Mouse (Mus musculus): ENCODE data around the gene Zfp386.

The Zfp386 gene

DNA sequence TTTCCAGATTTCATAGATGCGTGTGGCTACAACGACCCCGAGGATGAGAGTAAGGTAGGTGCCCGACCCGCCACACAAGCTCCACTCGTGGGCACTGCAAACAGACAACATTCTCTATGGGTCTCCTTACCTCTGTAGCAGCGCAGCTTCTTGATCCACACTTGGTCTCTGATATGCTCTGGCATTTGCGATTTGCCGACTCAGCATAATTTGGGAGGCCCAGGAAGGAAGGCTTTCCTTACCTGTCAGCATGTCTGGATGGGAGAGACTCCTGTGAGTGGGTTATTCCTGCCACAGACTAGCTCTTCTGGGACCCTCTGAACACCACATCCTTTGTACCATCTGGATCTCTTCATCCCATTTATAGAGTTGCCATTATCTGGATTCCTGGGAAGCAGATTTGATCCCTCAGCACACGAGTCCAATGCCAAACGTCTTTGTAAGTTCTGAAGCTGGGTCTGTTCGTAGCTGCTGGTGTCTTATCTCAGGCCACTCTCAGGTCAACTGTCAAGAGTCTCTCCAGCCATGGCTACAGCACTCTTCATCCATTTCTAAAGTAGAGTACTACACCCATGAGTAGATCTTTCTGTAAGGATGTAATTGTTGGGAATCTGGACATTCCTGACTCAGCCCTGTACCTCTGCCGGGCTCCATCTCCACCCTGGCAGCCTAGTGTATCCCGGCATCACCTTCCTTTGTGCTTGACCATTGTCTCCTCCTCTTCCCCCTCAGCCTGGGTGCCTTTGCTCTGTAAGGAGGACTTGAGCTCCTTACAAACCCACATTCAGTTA lies 47.4 kb downstream of the Zfp386 start:
- in situ Hi-C loops (cut with MboI), result no loop called here

DNA sequence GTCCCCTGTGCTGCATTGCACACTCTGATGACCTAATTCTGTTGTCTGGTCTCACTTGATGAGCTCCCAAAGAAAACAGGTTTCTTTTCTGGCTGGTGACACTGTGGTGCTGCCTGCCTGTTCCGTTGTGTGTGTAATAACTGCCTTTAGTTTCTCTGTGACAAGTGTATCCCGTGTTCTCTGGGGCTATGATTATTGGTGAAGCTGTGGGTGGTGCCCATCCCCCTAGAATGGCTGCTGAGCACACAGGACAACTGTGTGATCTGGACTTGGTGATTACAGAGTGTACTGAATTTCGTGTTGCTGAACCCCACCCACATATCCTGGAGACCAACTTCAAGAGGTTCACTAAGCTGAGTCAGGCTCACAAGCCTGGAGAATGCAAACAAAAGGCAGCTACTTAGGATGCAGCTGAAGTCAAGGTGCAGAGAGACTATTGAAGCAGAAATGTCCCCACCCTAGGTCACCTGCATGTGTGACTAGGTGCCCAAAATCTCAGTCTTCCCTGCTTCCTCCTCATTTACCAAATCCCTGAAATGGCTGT lies 48.9 kb downstream of the Zfp386 start:
- in situ Hi-C loops (cut with MboI), result no loop called here

DNA sequence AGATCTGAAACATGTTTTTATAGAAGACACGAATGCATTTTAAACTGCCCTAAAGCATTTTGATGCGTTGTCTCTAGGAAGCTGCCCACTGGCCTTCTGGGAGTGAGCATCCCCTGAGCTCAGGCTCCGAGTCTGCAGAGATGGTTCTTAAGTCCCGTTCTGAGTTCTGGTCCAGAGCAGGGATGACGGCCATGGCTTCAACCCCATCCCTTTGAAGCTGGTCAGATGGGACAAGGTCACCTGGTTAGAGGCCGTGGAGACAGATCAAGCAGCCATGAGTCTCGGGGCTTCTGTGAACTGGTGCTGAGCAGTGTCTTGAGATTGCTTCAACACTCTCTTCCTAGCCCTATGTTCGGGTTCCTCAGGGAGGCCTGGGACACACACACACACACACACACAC lies 49.6 kb downstream of the Zfp386 start:
- in situ Hi-C loops (cut with MboI), result no loop called here

DNA sequence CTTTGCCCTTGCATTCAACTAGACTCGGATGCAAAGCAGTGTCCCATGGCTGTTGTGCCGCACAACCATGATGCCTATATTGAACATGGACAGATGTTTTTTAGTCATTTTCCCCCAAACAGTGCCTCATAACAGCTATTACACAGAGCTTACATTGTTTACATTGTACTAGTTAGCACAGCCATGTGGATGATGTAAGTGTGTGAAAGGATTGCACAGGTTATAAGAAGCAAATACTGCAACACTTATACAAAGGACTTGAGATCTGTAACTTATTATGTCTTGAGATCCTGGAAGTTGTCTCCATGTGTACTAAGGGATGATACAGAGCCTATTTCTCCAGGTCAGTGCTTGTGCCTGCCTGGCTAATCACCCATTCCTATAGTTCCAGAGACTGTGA lies 54.4 kb downstream of the Zfp386 start:
- in situ Hi-C loops (cut with MboI), result no loop called here

DNA sequence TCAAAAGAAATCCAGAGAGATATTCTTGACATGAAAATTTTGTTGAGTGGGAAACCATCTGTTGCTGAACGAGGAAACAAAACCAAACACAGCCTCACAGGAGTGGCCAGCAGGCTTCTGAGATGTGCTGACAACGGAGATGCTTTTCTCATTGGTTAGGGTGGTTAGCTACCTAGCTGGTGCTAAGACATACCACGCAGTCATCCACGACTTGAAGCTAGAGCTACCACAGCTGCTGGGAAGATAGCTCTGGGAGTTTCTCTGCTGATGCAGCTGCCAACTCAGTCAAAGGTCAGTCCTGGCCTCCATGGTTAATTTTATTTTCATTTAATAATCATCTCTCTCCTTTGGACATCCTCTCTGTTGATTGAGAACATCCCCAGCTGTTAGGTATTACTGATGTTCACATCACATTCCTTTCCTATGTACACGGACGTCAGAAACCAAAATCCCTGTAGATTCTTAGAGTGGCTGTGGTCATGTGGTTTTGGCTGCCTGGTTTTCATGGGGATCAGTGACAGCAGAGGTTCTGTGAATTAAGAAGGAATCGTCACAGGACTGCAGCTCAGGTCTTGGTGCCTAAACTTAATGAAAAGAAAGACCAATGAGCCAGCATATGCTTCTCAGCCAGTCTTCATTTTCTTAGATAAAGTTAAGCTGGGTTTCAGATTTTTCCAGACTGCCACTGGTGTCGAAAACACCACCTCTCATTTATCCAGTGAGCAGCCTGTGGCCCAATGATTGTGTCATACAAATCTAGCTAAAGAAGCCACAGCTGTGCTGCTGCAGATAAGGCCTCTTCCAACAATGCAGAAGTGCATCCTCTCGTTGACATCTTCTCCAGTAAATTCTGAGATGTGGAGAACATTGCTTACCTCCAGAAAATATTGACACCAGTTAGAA lies 62.2 kb downstream of the Zfp386 start:
- in situ Hi-C loops (cut with MboI), result no loop called here

DNA sequence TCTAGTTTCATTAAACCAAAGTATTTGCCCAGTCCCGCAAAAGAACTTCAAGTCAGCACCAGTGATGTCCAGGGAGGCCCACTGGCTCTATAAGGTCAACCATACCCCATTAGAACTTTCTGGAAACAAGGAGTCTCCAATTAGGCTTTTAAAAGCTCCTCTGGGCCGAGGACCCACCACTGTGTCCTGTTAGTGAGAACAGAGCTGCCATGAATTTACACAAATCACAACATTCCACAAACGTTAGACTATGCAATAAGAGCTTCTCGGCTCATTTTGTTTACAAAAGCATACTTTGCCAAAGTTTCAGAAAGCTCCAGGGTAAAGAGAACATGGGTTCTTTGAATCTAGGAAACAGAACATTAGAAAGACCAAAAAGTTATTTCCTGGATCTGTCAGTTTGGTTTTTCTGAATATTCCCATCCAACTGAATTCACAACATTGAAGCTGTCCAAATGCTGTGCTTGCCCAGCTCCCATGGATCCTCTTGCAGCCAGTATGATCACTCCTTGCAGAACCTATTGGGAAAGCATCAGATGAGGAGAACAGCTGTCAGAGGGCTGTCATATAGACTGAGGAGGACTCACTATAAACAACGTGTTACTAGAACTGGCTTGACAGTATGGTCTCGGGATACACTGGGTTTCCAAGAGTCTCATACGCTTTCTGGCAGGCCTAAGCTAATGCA lies 63.6 kb downstream of the Zfp386 start:
- in situ Hi-C loops (cut with MboI), result no loop called here
